Mouse (Mus musculus) CH12.LX (cell line): ENCODE results near the gene Vil1. TPM values are rescaled to one million over a fixed set of nuclear protein-coding genes. Genes with fewer than 3 reads are reported as not detected.

Source experiments
- DNase-seq: peaks from one replicate; pipeline ENCODE4 v3.0.0-alpha.2; 2013; ENCODE audit errors: extremely low read depth
- H3K27ac ChIP-seq: 2 replicates; pipeline ENCODE4 v1.5.1; 2012; ENCODE audit warnings: low read depth, mild to moderate bottlenecking, control low read depth, moderate library complexity; ENCODE audit not compliant: insufficient read depth
- H3K27me3 ChIP-seq: replicated peaks from 2 replicates; pipeline ENCODE3; 2012; ENCODE audit warnings: inconsistent platforms
- H3K36me3 ChIP-seq, 2 experiments: replicated peaks in 1 of 2; 2 replicates each; pipeline versions ENCODE3 to v1.6.1; 2012; ENCODE audit warnings: inconsistent platforms in 1 of 2, low read length in 1 of 2, mild to moderate bottlenecking in 1 of 2, mixed read lengths in 1 of 2, moderate library complexity in 1 of 2; ENCODE audit not compliant: control insufficient read depth in 1 of 2, insufficient read depth in 1 of 2
- H3K4me1 ChIP-seq, 2 experiments: 2 replicates each; pipeline ENCODE4 v1.6.1; 2012; ENCODE audit warnings: inconsistent platforms in 1 of 2, moderate library complexity in 1 of 2; ENCODE audit not compliant: insufficient read depth in 2 of 2, control insufficient read depth in 1 of 2
- H3K4me2 ChIP-seq: 2 replicates; pipeline ENCODE4 v1.6.1; 2012; ENCODE audit warnings: low read depth, mild to moderate bottlenecking, control low read depth; ENCODE audit not compliant: poor library complexity, insufficient read depth, severe bottlenecking
- H3K4me3 ChIP-seq, 3 experiments: fragments of 150-350 bp in 1 of 3; sonication (generic) in 1 of 3; replicated peaks in 1 of 3; 2 replicates each; pipeline versions ENCODE3 to v1.5.1; 2011 to 2012; ENCODE audit warnings: low read depth in 2 of 3, low read length in 2 of 3, mild to moderate bottlenecking in 2 of 3, moderate library complexity in 2 of 3, control low read depth in 1 of 3, improper control_type of control experiment in 1 of 3, inconsistent platforms in 1 of 3, mixed read lengths in 1 of 3; ENCODE audit not compliant: poor library complexity in 1 of 3
- H3K79me2 ChIP-seq: replicated peaks from 2 replicates; pipeline ENCODE4 v1.6.1; 2012; ENCODE audit warnings: mild to moderate bottlenecking, moderate library complexity; ENCODE audit not compliant: control insufficient read depth, poor library complexity, insufficient read depth, severe bottlenecking; ENCODE audit errors: extremely low read depth
- H3K9ac ChIP-seq: 2 replicates; pipeline ENCODE4 v1.6.1; 2012; ENCODE audit warnings: low read depth, mild to moderate bottlenecking, control low read depth, moderate library complexity; ENCODE audit not compliant: insufficient read depth
- H3K9me3 ChIP-seq: replicated peaks from 2 replicates; pipeline ENCODE3; 2012; ENCODE audit warnings: low read length, inconsistent platforms, mixed read lengths
- BHLHE40 ChIP-seq: IDR thresholded peaks from 2 replicates; pipeline ENCODE4 v1.6.1; 2011; ENCODE audit warnings: mild to moderate bottlenecking, low read depth, low read length, improper control_type of control experiment
- CHD1 ChIP-seq: IDR thresholded peaks from 2 replicates; pipeline ENCODE4 v1.6.1; 2012; ENCODE audit warnings: low read depth, low read length, improper control_type of control experiment, inconsistent platforms
- CHD2 ChIP-seq: IDR thresholded peaks from 2 replicates; pipeline ENCODE4 v1.6.1; 2011; ENCODE audit warnings: low read length, improper control_type of control experiment
- CTCF ChIP-seq, 2 experiments: IDR thresholded peaks in 1 of 2; conservative IDR thresholded peaks in 1 of 2; 2 replicates each; pipeline ENCODE4 v1.5.1; 2011 to 2012; ENCODE audit warnings: low read depth in 2 of 2, low read length in 2 of 2, improper control_type of control experiment in 1 of 2, inconsistent platforms in 1 of 2, mild to moderate bottlenecking in 1 of 2, moderate library complexity in 1 of 2
- E2F4 ChIP-seq: IDR thresholded peaks from 2 replicates; pipeline ENCODE4 v1.6.1; 2011; ENCODE audit warnings: low read depth, low read length, improper control_type of control experiment; ENCODE audit not compliant: insufficient replicate concordance
- ELF1 ChIP-seq: IDR thresholded peaks from 2 replicates; pipeline ENCODE4 v1.6.1; 2014; ENCODE audit warnings: low read depth, mild to moderate bottlenecking, inconsistent platforms, low read length, improper control_type of control experiment
- EP300 ChIP-seq: IDR thresholded peaks from 2 replicates; pipeline ENCODE4 v1.6.1; 2011; ENCODE audit warnings: low read length, improper control_type of control experiment
- ETS1 ChIP-seq: conservative IDR thresholded peaks from 2 replicates; pipeline ENCODE4 v1.6.1; 2012; ENCODE audit warnings: low read depth, mild to moderate bottlenecking, inconsistent platforms, low read length, improper control_type of control experiment, moderate library complexity
- GABPA ChIP-seq: IDR thresholded peaks from 2 replicates; pipeline ENCODE4 v1.6.1; 2012; ENCODE audit warnings: low read depth, low read length, improper control_type of control experiment, inconsistent platforms; ENCODE audit not compliant: insufficient replicate concordance
- HCFC1 ChIP-seq: IDR thresholded peaks from 2 replicates; pipeline ENCODE4 v1.6.1; 2012; ENCODE audit warnings: low read depth, mild to moderate bottlenecking, inconsistent platforms, low read length, improper control_type of control experiment
- IRF4 ChIP-seq: IDR thresholded peaks from 2 replicates; pipeline ENCODE4 v1.6.1; 2014; ENCODE audit warnings: low read depth, mild to moderate bottlenecking, inconsistent platforms, low read length, improper control_type of control experiment
- JUN ChIP-seq: IDR thresholded peaks from 2 replicates; pipeline ENCODE4 v1.6.1; 2011; ENCODE audit warnings: low read depth, mild to moderate bottlenecking, low read length, improper control_type of control experiment, moderate library complexity; ENCODE audit not compliant: insufficient read depth
- JUND ChIP-seq: conservative IDR thresholded peaks from 2 replicates; pipeline ENCODE4 v1.6.1; 2011; ENCODE audit warnings: low read depth, low read length, improper control_type of control experiment
- KAT2A ChIP-seq: IDR thresholded peaks from 2 replicates; pipeline ENCODE4 v1.6.1; 2012; ENCODE audit warnings: low read length, improper control_type of control experiment, inconsistent platforms; ENCODE audit not compliant: insufficient replicate concordance
- MAFK ChIP-seq: IDR thresholded peaks from 2 replicates; pipeline ENCODE4 v1.6.1; 2011; ENCODE audit warnings: low read length, improper control_type of control experiment; ENCODE audit not compliant: insufficient replicate concordance
- MAX ChIP-seq: IDR thresholded peaks from 2 replicates; pipeline ENCODE4 v1.6.1; 2011; ENCODE audit warnings: low read length, improper control_type of control experiment
- MAZ ChIP-seq: IDR thresholded peaks from 2 replicates; pipeline ENCODE4 v1.6.1; 2012; ENCODE audit warnings: low read depth, mild to moderate bottlenecking, inconsistent platforms, low read length, improper control_type of control experiment, moderate library complexity
- MEF2A ChIP-seq: IDR thresholded peaks from 2 replicates; pipeline ENCODE4 v1.6.1; 2014; ENCODE audit warnings: low read depth, mild to moderate bottlenecking, inconsistent platforms, low read length, improper control_type of control experiment, borderline replicate concordance
- MXI1 ChIP-seq: IDR thresholded peaks from 2 replicates; pipeline ENCODE4 v1.6.1; 2011; ENCODE audit warnings: mild to moderate bottlenecking, low read depth, low read length, improper control_type of control experiment
- MYC ChIP-seq: IDR thresholded peaks from 2 replicates; pipeline ENCODE4 v1.6.1; 2011; ENCODE audit warnings: low read depth, mild to moderate bottlenecking, improper control_type of control experiment, low read length
- NELFE ChIP-seq: IDR thresholded peaks from 2 replicates; pipeline ENCODE4 v1.6.1; 2011; ENCODE audit warnings: low read depth, low read length, improper control_type of control experiment
- NRF1 ChIP-seq: IDR thresholded peaks from 2 replicates; pipeline ENCODE4 v1.6.1; 2014; ENCODE audit warnings: low read depth, mild to moderate bottlenecking, inconsistent platforms, low read length, improper control_type of control experiment, moderate library complexity
- PAX5 ChIP-seq: IDR thresholded peaks from 2 replicates; pipeline ENCODE4 v1.6.1; 2012; ENCODE audit warnings: low read length, inconsistent platforms, mixed read lengths
- POLR2A ChIP-seq: IDR thresholded peaks from 2 replicates; pipeline ENCODE4 v1.6.1; 2011; ENCODE audit warnings: low read depth, mild to moderate bottlenecking, improper control_type of control experiment, low read length
- POLR2AphosphoS2 ChIP-seq: IDR thresholded peaks from 2 replicates; pipeline ENCODE4 v1.6.1; 2011; ENCODE audit warnings: low read depth, low read length, improper control_type of control experiment
- RAD21 ChIP-seq: IDR thresholded peaks from 2 replicates; pipeline ENCODE4 v1.6.1; 2011; ENCODE audit warnings: low read depth, mild to moderate bottlenecking, low read length, improper control_type of control experiment, moderate library complexity
- RCOR1 ChIP-seq: conservative IDR thresholded peaks from 2 replicates; pipeline ENCODE4 v1.6.1; 2012; ENCODE audit warnings: low read depth, mild to moderate bottlenecking, inconsistent platforms, low read length, improper control_type of control experiment
- SIN3A ChIP-seq: IDR thresholded peaks from 2 replicates; pipeline ENCODE4 v1.6.1; 2012; ENCODE audit warnings: low read length, improper control_type of control experiment, inconsistent platforms
- SMC3 ChIP-seq: IDR thresholded peaks from 2 replicates; pipeline ENCODE4 v1.6.1; 2011; ENCODE audit warnings: low read depth, low read length, improper control_type of control experiment
- TBP ChIP-seq: conservative IDR thresholded peaks from 2 replicates; pipeline ENCODE4 v1.6.1; 2011; ENCODE audit warnings: low read depth, low read length, improper control_type of control experiment
- TCF12 ChIP-seq: IDR thresholded peaks from 2 replicates; pipeline ENCODE4 v1.6.1; 2014; ENCODE audit warnings: low read depth, mild to moderate bottlenecking, inconsistent platforms, low read length, improper control_type of control experiment
- UBTF ChIP-seq: IDR thresholded peaks from 2 replicates; pipeline ENCODE4 v1.6.1; 2012; ENCODE audit warnings: low read depth, mild to moderate bottlenecking, inconsistent platforms, low read length, improper control_type of control experiment, moderate library complexity
- USF1 ChIP-seq: IDR thresholded peaks from 2 replicates; pipeline ENCODE4 v1.6.1; 2014; ENCODE audit warnings: low read depth, mild to moderate bottlenecking, inconsistent platforms, low read length, improper control_type of control experiment
- USF2 ChIP-seq: conservative IDR thresholded peaks from 2 replicates; pipeline ENCODE4 v1.6.1; 2011; ENCODE audit warnings: low read depth, low read length, improper control_type of control experiment
- ZC3H11A ChIP-seq: IDR thresholded peaks from 2 replicates; pipeline ENCODE4 v1.6.1; 2012; ENCODE audit warnings: low read depth, mild to moderate bottlenecking, inconsistent platforms, low read length, improper control_type of control experiment
- ZKSCAN1 ChIP-seq: IDR thresholded peaks from 2 replicates; pipeline ENCODE4 v1.6.1; 2012; ENCODE audit warnings: low read depth, inconsistent platforms, low read length, improper control_type of control experiment, borderline replicate concordance
- ZMIZ1 ChIP-seq: IDR thresholded peaks from 2 replicates; pipeline ENCODE4 v1.6.1; 2012; ENCODE audit warnings: low read depth, mild to moderate bottlenecking, inconsistent platforms, low read length, improper control_type of control experiment
- ZNF384 ChIP-seq: IDR thresholded peaks from 2 replicates; pipeline ENCODE4 v1.6.1; 2012; ENCODE audit warnings: low read depth, low read length, improper control_type of control experiment, inconsistent platforms
- dilution Hi-C: fragments of 300-500 bp; cut with MboI; formaldehyde crosslinking; loops from 2 replicates; pipeline ENCODE4 v1.14.3; 2020; ENCODE audit warnings: low sequenced_read_pairs; ENCODE audit not compliant: extremely low pct_unique_long_range_greater_than_20kb, extremely low pct_ligation_motif_present
- in situ Hi-C: fragments of 300-500 bp; cut with MboI; formaldehyde crosslinking; loops from 3 replicates; pipeline ENCODE4 v1.14.3; 2019; ENCODE audit warnings: low sequenced_read_pairs, low pct_ligation_motif_present, low pct_unique_long_range_greater_than_20kb, mixed read lengths
- polyA plus RNA-seq: library from polyadenylated mRNA; unstranded; fragments of >175 nt; gene quantifications from 2 replicates; pipeline ENCODE4 v1.2.1, GENCODE M21; 2012; ENCODE audit warnings: low read depth; ENCODE audit not compliant: insufficient read length
- total RNA-seq, 2 experiments: library from RNA; depleted of rRNA; stranded (reverse); fragments of 300-350 nt in 1 of 2; fragments of >200 nt in 1 of 2; gene quantifications; 2 replicates each; pipeline ENCODE4 v1.2.3; 2012 to 2014

Vil1 gene
- total and polyA plus RNA-seq, 3 experiments = 0.08 to 0.10 TPM; not detected in 1

DNA sequence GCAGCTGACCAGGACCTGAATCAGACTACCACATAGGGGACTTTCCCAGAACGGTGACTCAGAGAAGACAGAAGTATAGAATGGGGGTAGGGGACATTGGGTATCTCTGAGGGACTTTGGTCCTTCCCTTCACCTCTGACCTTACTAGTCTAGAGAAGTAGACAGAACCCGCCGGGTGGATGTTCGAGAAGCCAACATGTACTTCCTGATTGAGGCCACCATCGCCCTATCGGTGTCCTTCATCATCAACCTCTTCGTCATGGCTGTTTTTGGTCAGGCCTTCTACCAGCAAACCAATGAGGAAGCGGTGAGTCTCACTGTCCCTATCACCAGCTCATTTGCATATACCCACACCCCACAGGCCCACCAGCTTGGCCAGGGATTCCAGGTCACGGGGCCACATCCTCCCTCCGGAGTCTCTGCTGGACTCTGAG lies 27.6 kb upstream of the Vil1 start:
- Histone ChIP-seq H3K9ac (peak overlapping the region; percentile 43; the same call in 1 of the 2 replicates), H3K27ac (peak overlapping the region; percentile 98), H3K27me3 (no peaks in the 10 kb centered on the region), H3K9me3 (no peaks in the 10 kb centered on the region), H3K4me2 (peak overlapping the region; percentile 59), H3K4me3 (peak overlapping the region; percentile 20 to 46 (median 23)), H3K36me3 (peaks cover 0 to 23% of the 10 kb centered on the region in 2 experiments), H3K79me2 (no peaks in the 10 kb centered on the region), H3K4me1 (peaks cover 50 to 82% of the 10 kb centered on the region in 2 experiments)
- DNase-seq = peak; percentile 86
- dilution Hi-C loops (no loop called here), in situ Hi-C loops (no loop called here)
- TF ChIP-seq EP300 = peak; percentile 79
- TF ChIP-seq USF2 = no peak
- no peak for TF ChIP-seq E2F4
- peak; percentile 61 for TF ChIP-seq JUN
- TF ChIP-seq POLR2A = peak; percentile 59
- peak; percentile 55 for TF ChIP-seq USF1
- TF ChIP-seq UBTF = no peak
- TF ChIP-seq SMC3 = no peak
- no peak for TF ChIP-seq ZKSCAN1
- TF ChIP-seq ETS1 = peak; percentile 77
- no peak for TF ChIP-seq ZNF384
- no peak for TF ChIP-seq KAT2A
- TF ChIP-seq NRF1 = no peak
- TF ChIP-seq ZMIZ1 = no peak
- TF ChIP-seq ZC3H11A = no peak
- peak; percentile 77 for TF ChIP-seq BHLHE40
- no peak for TF ChIP-seq MAX
- no peak for TF ChIP-seq CTCF (conservative IDR thresholded peaks at IDR 0.05 in 1 of 2, IDR thresholded peaks at IDR 0.05 in 1 of 2; ENCODE audit: low read depth in 2 of 2, low read length in 2 of 2)
- no peak; the same call in 1 of the 2 replicates for TF ChIP-seq CHD2
- TF ChIP-seq POLR2AphosphoS2 = no peak
- TF ChIP-seq ELF1 = peak; percentile 84
- TF ChIP-seq MEF2A = peak; percentile 72
- TF ChIP-seq PAX5 = no peak
- no peak for TF ChIP-seq GABPA
- no peak for TF ChIP-seq CHD1
- peak; percentile 85 for TF ChIP-seq SIN3A
- TF ChIP-seq MYC = no peak
- no peak; the same call in 1 of the 2 replicates for TF ChIP-seq RAD21
- 0 out of 2 replicates have a peak, but pooled peaks have one; percentile 57 for TF ChIP-seq MXI1
- peak; percentile 31; the same call in 1 of the 2 replicates for TF ChIP-seq RCOR1
- TF ChIP-seq MAFK = no peak
- peak; percentile 69; the same call in 1 of the 2 replicates for TF ChIP-seq MAZ
- peak; percentile 38; the same call in 1 of the 2 replicates for TF ChIP-seq TBP
- peak; percentile 62 for TF ChIP-seq JUND
- 0 out of 2 replicates have a peak, but pooled peaks have one; percentile 47 for TF ChIP-seq NELFE
- no peak; the same call in none of the 2 replicates for TF ChIP-seq HCFC1
- peak; percentile 57; the same call in 1 of the 2 replicates for TF ChIP-seq TCF12
- peak; percentile 12; the same call in 1 of the 2 replicates for TF ChIP-seq IRF4
